Mouse (Mus musculus): ENCODE data around the gene Rspo1. TPM values are rescaled to one million over a fixed set of nuclear protein-coding genes. Genes with fewer than 3 reads are reported as not detected.

The Rspo1 gene
- polyA plus RNA-seq, 1 experiment: 0.60 TPM

- Histone ChIP-seq H3K4me1 (ENCODE audit: control insufficient read depth, insufficient read depth, insufficient read length, low read length) (no peaks in the 10 kb centered on the region), H3K27me3 (ENCODE audit: control insufficient read depth, insufficient read depth, low read length) (no peaks in the 10 kb centered on the region), H3K4me3 (ENCODE audit: low read depth, low read length) (no peak overlapping the region), H3K27ac (ENCODE audit: insufficient read depth, low read depth, low read length) (no peak overlapping the region), H3K36me3 (ENCODE audit: control insufficient read depth, insufficient read depth, low read length) (peaks cover 24% of the 10 kb centered on the region)
- TF ChIP-seq CTCF (IDR thresholded peaks at IDR 0.05; ENCODE audit: extremely low read depth, insufficient read length, insufficient replicate concordance, low read depth, low read length): no peak
- TF ChIP-seq POLR2A (IDR thresholded peaks at IDR 0.05; ENCODE audit: low read depth, low read length): no peak
- WGBS: 42% methylated on average over 5 of the region's 5 CpGs
Observed at GRCm38 (mm10) chr4:125058033-125058432, 71.8 kb downstream of the Rspo1 start.

Other genes starting within 250 kb of the Rspo1 start
- gene Inpp5b, start 244.6 kb upstream of the Rspo1 start, polyA plus RNA-seq (2012; rRNA removed): 21.8 and 26.7 TPM in 2 replicates
- gene Mtf1, start 184.3 kb upstream of the Rspo1 start, polyA plus RNA-seq (2012; rRNA removed): 2.8 and 12.4 TPM in 2 replicates
- gene Yrdc, start 135.8 kb upstream of the Rspo1 start, polyA plus RNA-seq (2012; rRNA removed): 22.4 and 24.3 TPM in 2 replicates
- 29.9 and 31.4 TPM in 2 replicates for gene 1110065P20Rik, start 135.2 kb upstream of the Rspo1 start, polyA plus RNA-seq (2012; rRNA removed)
- 0.25 and 0.33 TPM in 2 replicates for gene Maneal, start 124.3 kb upstream of the Rspo1 start, polyA plus RNA-seq (2012; rRNA removed)
- not detected in 2 replicates for gene Epha10, start 105.5 kb upstream of the Rspo1 start, polyA plus RNA-seq (2012; rRNA removed)
- gene 9930104L06Rik, start 49.4 kb upstream of the Rspo1 start, polyA plus RNA-seq (2012; rRNA removed): 5.2 and 7.1 TPM in 2 replicates
- 8.4 and 18.7 TPM in 2 replicates for gene Cdca8, start 47.1 kb upstream of the Rspo1 start, polyA plus RNA-seq (2012; rRNA removed)
- gene Gnl2, start 30.2 kb downstream of the Rspo1 start, polyA plus RNA-seq (2012; rRNA removed): 1.5 and 3.5 TPM in 2 replicates
- gene Dnali1, start 79.3 kb downstream of the Rspo1 start, polyA plus RNA-seq (2012; rRNA removed): not detected in 2 replicates
- 4.2 and 6.2 TPM in 2 replicates for gene Snip1, start 80.2 kb downstream of the Rspo1 start, polyA plus RNA-seq (2012; rRNA removed)
- gene Meaf6, start 98.7 kb downstream of the Rspo1 start, polyA plus RNA-seq (2012; rRNA removed): 3.5 and 9.1 TPM in 2 replicates
- 27.1 and 36.7 TPM in 2 replicates for gene Zc3h12a, start 141.4 kb downstream of the Rspo1 start, polyA plus RNA-seq (2012; rRNA removed)